Mouse (Mus musculus) intestine, embryonic 15.5 days (tissue): ENCODE measurements at regions not wholly inside any gene's neighbourhood (a gene's known extent, or its start where the extent isn't known, plus 50 kb on each side); places are given as distances from the start of the nearest gene placed in this dataset.

Experiments
- ATAC-seq: fragments of 200-750 bp; cut with Nextera tagmentation; 2 replicates; pipeline ENCODE4 v1.8.0; 2017; ENCODE audit warnings: moderate TSS enrichment, moderate library complexity
- H3K27ac ChIP-seq: fragments of 300-500 bp; sonication (generic); 2 replicates; pipeline ENCODE4 v1.5.1; 2015; ENCODE audit warnings: mild to moderate bottlenecking, inconsistent platforms
- H3K27me3 ChIP-seq: fragments of 300-500 bp; sonication (generic); replicated peaks from 2 replicates; pipeline ENCODE4 v1.6.1; 2015; ENCODE audit warnings: inconsistent platforms
- H3K36me3 ChIP-seq: fragments of 300-500 bp; sonication (generic); 2 replicates; pipeline ENCODE4 v1.6.1; 2015; ENCODE audit warnings: inconsistent platforms
- H3K4me1 ChIP-seq: fragments of 300-500 bp; sonication (generic); replicated peaks from 2 replicates; pipeline ENCODE4 v1.6.1; 2015; ENCODE audit warnings: inconsistent platforms
- H3K4me2 ChIP-seq: fragments of 300-500 bp; sonication (generic); replicated peaks from 2 replicates; pipeline ENCODE4 v1.6.1; 2015; ENCODE audit warnings: mild to moderate bottlenecking, inconsistent platforms
- H3K4me3 ChIP-seq: fragments of 300-500 bp; sonication (generic); replicated peaks from 2 replicates; pipeline ENCODE4 v1.5.1; 2015; ENCODE audit warnings: inconsistent platforms
- H3K9ac ChIP-seq: fragments of 300-500 bp; sonication (generic); 2 replicates; pipeline ENCODE4 v1.6.1; 2015; ENCODE audit warnings: inconsistent platforms
- H3K9me3 ChIP-seq: fragments of 300-500 bp; sonication (generic); 2 replicates; pipeline ENCODE4 v1.6.1; 2016; ENCODE audit warnings: inconsistent platforms
- WGBS: fragments of 180-500 bp; shearing (Covaris S2); methylation state at CpG from one replicate; pipeline ENCODE4 v1.1.7; 2015; 5-methylcytosine and 5-hydroxymethylcytosine counted together

DNA sequence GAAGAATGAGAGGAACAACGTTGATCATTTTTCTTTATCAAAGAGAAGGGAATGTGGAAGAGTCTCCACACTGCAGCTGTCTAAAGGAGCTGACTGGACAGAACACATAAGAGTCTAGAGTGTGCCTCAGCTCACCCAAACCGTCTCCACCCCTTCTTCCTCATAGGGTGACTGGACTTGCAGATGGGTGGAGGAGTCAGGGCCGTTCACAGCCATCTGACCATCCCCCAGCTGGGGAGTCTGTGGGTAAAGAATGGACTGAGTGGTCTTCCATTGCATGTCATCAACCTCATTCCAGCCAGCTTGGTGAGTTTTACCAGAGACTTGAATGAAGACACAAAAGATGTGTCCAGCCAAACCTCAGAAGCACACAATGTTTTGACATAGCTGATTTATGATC is 156.1 kb upstream of the Syt13 start:
- WGBS: 37% methylated on average over 3 of the region's 3 CpGs
- H3K36me3 ChIP-seq: no peaks in the 10 kb centered on the region
- no peak for ATAC-seq
- H3K4me1 ChIP-seq: no peaks in the 10 kb centered on the region
- no peaks in the 10 kb centered on the region for H3K27me3 ChIP-seq
- H3K9me3 ChIP-seq: no peaks in the 10 kb centered on the region
- H3K27ac ChIP-seq: no peak overlapping the region
- no peak overlapping the region for H3K4me2 ChIP-seq
- H3K4me3 ChIP-seq: no peak overlapping the region
- no peak overlapping the region for H3K9ac ChIP-seq

DNA sequence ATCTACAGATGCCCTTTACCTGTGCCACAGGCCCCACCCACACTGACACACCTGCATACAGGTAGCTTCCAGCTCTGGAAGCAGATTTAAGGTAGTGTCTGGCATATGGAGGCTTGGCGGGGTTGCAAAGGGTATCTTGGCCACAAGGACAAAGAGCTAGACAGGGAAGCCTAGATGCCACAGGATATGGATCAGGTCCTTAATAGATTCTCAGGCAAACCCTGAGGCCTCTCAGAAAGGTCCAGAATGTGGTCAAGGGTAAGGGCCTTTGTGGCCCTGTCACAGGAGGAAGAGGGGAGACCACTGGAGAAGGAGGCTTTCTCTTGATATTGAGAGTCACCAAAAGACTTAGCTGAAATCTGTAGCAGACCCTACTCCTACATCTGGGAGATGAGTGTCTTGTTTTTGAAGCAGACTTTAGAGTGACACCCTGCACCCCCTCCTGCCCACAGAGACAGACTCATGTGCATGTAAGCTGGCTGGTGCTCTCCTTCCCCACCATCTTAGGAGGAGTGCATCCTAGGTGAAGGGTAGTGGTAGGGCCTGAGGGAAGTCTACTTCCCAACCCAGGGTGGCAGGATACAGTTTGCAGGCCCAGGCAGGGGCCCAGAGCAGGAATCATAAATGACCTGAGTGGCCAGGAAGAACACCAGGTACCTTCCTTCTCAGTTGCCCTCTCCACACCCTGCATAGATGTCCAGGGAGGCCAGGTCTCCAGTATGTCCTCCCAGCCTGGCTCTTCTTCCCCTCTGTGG is 150.8 kb upstream of the Syt13 start:
- no peaks in the 10 kb centered on the region for H3K4me1 ChIP-seq
- H3K27ac ChIP-seq: no peak overlapping the region
- no peaks in the 10 kb centered on the region for H3K27me3 ChIP-seq
- no peaks in the 10 kb centered on the region for H3K9me3 ChIP-seq
- no peak overlapping the region for H3K4me2 ChIP-seq
- no peaks in the 10 kb centered on the region for H3K36me3 ChIP-seq
- H3K9ac ChIP-seq: no peak overlapping the region
- no peak overlapping the region for H3K4me3 ChIP-seq
- ATAC-seq: no peak
- 96% methylated on average over 1 of the region's 1 CpGs for WGBS

DNA sequence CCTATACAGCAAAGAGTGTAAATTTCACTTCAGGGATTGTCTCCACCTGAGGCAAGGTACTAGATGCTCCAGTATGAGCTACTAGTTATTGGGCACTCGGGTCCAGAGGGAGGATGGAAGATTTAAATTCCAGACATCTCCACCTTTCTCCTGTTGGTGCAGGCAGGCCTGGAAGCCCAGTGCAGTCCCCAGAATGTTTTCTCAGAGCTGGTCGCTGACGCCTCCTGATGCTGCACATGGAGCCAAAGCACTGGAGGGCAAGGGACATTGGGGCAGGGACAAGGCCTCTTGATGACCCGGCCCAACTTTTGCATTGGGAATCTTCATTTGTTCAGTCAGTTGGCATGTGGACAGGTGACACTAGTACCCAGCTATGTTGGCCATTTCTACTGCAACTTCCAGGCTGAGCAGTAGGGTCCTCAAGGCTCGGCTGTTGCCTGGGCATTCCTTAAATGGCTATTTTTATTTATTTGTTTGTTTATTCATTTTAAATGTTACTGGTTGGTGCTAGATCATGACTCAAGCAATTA is 147.4 kb upstream of the Syt13 start:
- no peak overlapping the region for H3K9ac ChIP-seq
- no peak overlapping the region for H3K27ac ChIP-seq
- H3K4me2 ChIP-seq: no peak overlapping the region
- no peaks in the 10 kb centered on the region for H3K27me3 ChIP-seq
- no peaks in the 10 kb centered on the region for H3K4me1 ChIP-seq
- H3K4me3 ChIP-seq: no peak overlapping the region
- no peak for ATAC-seq
- no peaks in the 10 kb centered on the region for H3K9me3 ChIP-seq
- 82% methylated on average over 5 of the region's 5 CpGs for WGBS
- H3K36me3 ChIP-seq: no peaks in the 10 kb centered on the region

- ATAC-seq: no peak
- no peaks in the 10 kb centered on the region for H3K4me1 ChIP-seq
- H3K4me3 ChIP-seq: no peak overlapping the region
- H3K27ac ChIP-seq: no peak overlapping the region
- no peaks in the 10 kb centered on the region for H3K36me3 ChIP-seq
- H3K4me2 ChIP-seq: no peak overlapping the region
- no peaks in the 10 kb centered on the region for H3K27me3 ChIP-seq
- no peak overlapping the region for H3K9ac ChIP-seq
- no peaks in the 10 kb centered on the region for H3K9me3 ChIP-seq
- 51% methylated on average over 2 of the region's 2 CpGs for WGBS
These were observed 146.8 kb upstream of the Syt13 start for GRCm38 (mm10) chr2:92768088-92768487.

DNA sequence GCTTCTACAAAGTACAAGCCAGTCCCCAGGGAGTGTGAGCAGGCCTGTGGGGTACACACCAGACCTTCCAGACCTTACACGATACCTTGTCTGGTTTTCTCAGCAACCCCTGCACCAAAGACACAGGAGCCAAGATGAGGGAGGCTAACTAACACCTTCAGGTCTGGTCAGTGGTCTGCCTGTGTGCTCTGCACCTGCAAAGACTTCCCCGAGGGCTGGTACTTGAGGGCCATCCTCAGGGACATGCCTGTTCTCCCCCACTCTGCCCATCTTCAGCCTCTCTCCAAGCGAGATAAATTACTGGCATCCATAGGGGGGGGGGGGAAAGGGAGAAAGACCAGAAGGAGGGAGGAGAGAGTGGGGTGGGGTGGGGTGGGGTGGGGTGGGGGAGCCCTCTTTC is 145.8 kb upstream of the Syt13 start:
- no peaks in the 10 kb centered on the region for H3K36me3 ChIP-seq
- no peaks in the 10 kb centered on the region for H3K4me1 ChIP-seq
- no peaks in the 10 kb centered on the region for H3K9me3 ChIP-seq
- H3K27ac ChIP-seq: no peak overlapping the region
- H3K4me3 ChIP-seq: no peak overlapping the region
- no peak overlapping the region for H3K4me2 ChIP-seq
- no peak for ATAC-seq
- 54% methylated on average over 3 of the region's 3 CpGs for WGBS
- H3K9ac ChIP-seq: no peak overlapping the region
- no peaks in the 10 kb centered on the region for H3K27me3 ChIP-seq

DNA sequence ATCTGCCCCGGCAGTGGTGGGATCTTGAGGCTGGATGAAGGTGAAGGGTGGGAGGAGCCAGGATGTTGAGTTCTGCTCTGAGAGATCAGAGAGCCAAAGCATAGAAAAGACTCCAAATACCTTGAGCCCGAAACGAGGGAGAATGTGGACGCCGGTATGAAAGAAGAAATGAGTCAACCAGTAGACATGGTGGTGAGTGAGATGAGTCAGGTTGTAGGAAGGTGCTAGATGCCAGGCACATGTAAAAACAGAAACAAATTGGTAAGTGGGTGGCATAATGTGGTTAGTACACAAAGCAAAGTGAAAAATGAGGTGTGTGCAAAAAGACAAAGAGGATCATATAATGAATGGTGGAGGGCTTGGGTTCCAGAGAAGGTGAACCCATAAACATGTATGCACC is 144.8 kb upstream of the Syt13 start:
- ATAC-seq: no peak
- 81% methylated on average over 5 of the region's 5 CpGs for WGBS
- Histone ChIP-seq H3K4me2 (no peak overlapping the region), H3K4me1 (no peaks in the 10 kb centered on the region), H3K9ac (no peak overlapping the region), H3K27ac (no peak overlapping the region), H3K4me3 (no peak overlapping the region), H3K36me3 (no peaks in the 10 kb centered on the region), H3K27me3 (no peaks in the 10 kb centered on the region), H3K9me3 (no peaks in the 10 kb centered on the region)

DNA sequence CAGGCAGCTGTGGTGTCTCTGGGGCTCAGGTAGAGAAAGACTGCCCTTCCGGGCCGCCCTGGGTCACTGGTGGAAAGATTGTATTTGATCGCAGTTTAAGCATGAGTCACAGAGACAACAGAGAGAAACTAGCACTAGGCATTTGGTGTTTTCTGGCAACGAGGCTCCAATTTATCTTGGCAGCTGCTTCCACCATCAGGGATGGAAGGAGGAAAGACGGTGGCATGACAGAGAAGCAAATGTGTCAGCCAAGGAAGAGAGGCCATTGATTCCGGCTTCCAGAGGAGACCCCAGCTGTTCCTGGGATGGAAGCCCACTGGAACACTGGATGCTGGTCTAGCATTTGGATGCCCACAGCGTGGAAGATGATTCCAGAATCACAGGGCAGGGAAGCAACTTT is 142.3 kb upstream of the Syt13 start:
- no peaks in the 10 kb centered on the region for H3K27me3 ChIP-seq
- H3K4me3 ChIP-seq: no peak overlapping the region
- ATAC-seq: no peak
- no peak overlapping the region for H3K27ac ChIP-seq
- H3K4me2 ChIP-seq: no peak overlapping the region
- no peak overlapping the region for H3K9ac ChIP-seq
- no peaks in the 10 kb centered on the region for H3K9me3 ChIP-seq
- no peaks in the 10 kb centered on the region for H3K4me1 ChIP-seq
- WGBS: 68% methylated on average over 7 of the region's 7 CpGs
- H3K36me3 ChIP-seq: no peaks in the 10 kb centered on the region

- WGBS: 90% methylated on average over 2 of the region's 2 CpGs
- no peak overlapping the region for H3K4me3 ChIP-seq
- no peak overlapping the region for H3K4me2 ChIP-seq
- no peak overlapping the region for H3K27ac ChIP-seq
- no peaks in the 10 kb centered on the region for H3K9me3 ChIP-seq
- no peaks in the 10 kb centered on the region for H3K27me3 ChIP-seq
- ATAC-seq: no peak
- H3K9ac ChIP-seq: no peak overlapping the region
- no peaks in the 10 kb centered on the region for H3K36me3 ChIP-seq
- no peaks in the 10 kb centered on the region for H3K4me1 ChIP-seq
These were observed 138.4 kb upstream of the Syt13 start for GRCm38 (mm10) chr2:92776497-92776896.

DNA sequence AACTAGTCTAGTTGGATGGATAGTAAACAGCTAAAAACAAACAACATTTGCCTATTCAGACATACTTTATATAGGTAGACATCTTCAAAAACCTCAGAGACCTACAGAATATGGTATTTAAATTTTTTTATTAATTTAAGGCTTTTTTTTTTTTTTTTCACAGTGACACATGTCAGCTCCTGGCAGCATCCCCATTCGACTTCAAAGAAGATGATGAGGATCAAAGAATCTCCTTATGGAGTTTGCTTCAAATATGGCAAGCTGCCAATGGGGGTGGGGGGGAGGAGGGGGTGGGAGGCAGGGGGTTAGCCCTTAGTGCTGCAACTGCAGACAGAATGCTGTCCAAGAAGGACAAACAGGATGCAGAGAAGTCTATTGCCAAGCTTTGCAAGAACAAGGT is 135.8 kb upstream of the Syt13 start:
- H3K36me3 ChIP-seq: no peaks in the 10 kb centered on the region
- no peak overlapping the region for H3K4me3 ChIP-seq
- H3K9ac ChIP-seq: no peak overlapping the region
- H3K9me3 ChIP-seq: no peaks in the 10 kb centered on the region
- no peaks in the 10 kb centered on the region for H3K27me3 ChIP-seq
- no peak overlapping the region for H3K27ac ChIP-seq
- H3K4me2 ChIP-seq: no peak overlapping the region
- no peak for ATAC-seq
- WGBS: 53% methylated on average over 1 of the region's 1 CpGs
- no peaks in the 10 kb centered on the region for H3K4me1 ChIP-seq

GRCm38 (mm10) chr2:92780021-92780420 is 134.9 kb upstream of the Syt13 start:
- WGBS: 86% methylated on average over 1 of the region's 1 CpGs
- H3K27me3 ChIP-seq: no peaks in the 10 kb centered on the region

DNA sequence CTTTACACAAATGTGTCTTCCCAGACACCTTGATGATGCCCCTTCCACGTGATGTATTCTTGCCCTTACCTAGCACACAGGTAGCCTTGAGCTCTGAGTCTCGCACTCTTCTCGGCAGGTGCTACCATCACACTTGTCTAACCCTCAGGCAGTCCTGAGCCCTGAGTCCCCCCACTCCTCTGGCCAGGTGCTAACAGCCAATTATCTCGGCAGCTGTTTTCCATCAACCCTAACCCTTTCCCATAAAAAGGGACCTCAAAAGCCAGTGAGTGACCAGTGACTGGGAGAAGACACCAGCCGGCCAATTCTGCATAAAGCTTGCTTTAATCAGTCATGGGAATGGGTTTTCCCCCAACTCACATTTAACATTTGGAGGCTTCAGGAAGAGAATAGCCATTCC is 133.4 kb upstream of the Syt13 start:
- H3K27me3 ChIP-seq: no peaks in the 10 kb centered on the region
- no peak for ATAC-seq
- H3K4me1 ChIP-seq: no peaks in the 10 kb centered on the region
- H3K36me3 ChIP-seq: no peaks in the 10 kb centered on the region
- H3K4me3 ChIP-seq: no peak overlapping the region
- H3K9ac ChIP-seq: no peak overlapping the region
- H3K9me3 ChIP-seq: no peaks in the 10 kb centered on the region
- 69% methylated on average over 5 of the region's 5 CpGs for WGBS
- H3K4me2 ChIP-seq: no peak overlapping the region
- H3K27ac ChIP-seq: no peak overlapping the region

More at GRCm38 (mm10) chr2:92780021-92780420, 134.9 kb upstream of the Syt13 start:
- no peak overlapping the region for H3K4me3 ChIP-seq
- no peaks in the 10 kb centered on the region for H3K36me3 ChIP-seq
- no peak overlapping the region for H3K9ac ChIP-seq
- H3K4me2 ChIP-seq: no peak overlapping the region
- H3K9me3 ChIP-seq: no peaks in the 10 kb centered on the region
- H3K27ac ChIP-seq: no peak overlapping the region
- H3K4me1 ChIP-seq: no peaks in the 10 kb centered on the region
- no peak for ATAC-seq

DNA sequence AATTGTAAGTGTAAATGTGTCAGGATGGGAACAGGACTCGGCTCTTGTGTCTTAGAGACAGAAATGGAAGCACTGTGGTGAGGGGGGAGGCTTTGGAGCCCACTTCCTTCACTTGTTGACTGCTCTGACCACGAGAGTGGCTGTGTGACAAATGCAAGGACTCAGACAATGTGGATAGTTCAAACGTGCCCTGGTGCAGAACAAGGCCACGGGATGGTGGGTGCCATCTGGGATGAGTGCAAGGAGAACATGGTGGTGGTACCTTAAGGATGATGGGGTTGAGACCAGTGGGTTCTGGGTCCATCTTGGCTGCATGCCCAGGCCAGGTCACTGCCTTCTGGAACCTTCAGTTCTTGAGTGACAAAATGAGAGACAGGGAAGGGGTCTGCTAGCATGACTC is 132.3 kb upstream of the Syt13 start:
- no peak overlapping the region for H3K4me2 ChIP-seq
- ATAC-seq: no peak
- no peak overlapping the region for H3K4me3 ChIP-seq
- no peak overlapping the region for H3K27ac ChIP-seq
- no peak overlapping the region for H3K9ac ChIP-seq
- no peaks in the 10 kb centered on the region for H3K9me3 ChIP-seq
- H3K36me3 ChIP-seq: no peaks in the 10 kb centered on the region
- H3K4me1 ChIP-seq: no peaks in the 10 kb centered on the region
- H3K27me3 ChIP-seq: no peaks in the 10 kb centered on the region
- WGBS: 41% methylated on average over 4 of the region's 4 CpGs

- H3K4me2 ChIP-seq: no peak overlapping the region
- 34% methylated on average over 2 of the region's 2 CpGs for WGBS
- H3K36me3 ChIP-seq: no peaks in the 10 kb centered on the region
- H3K4me3 ChIP-seq: no peak overlapping the region
- H3K27ac ChIP-seq: no peak overlapping the region
- H3K9ac ChIP-seq: no peak overlapping the region
- H3K9me3 ChIP-seq: no peaks in the 10 kb centered on the region
- H3K4me1 ChIP-seq: no peaks in the 10 kb centered on the region
- no peak for ATAC-seq
- no peaks in the 10 kb centered on the region for H3K27me3 ChIP-seq
These were observed 130.0 kb upstream of the Syt13 start for GRCm38 (mm10) chr2:92784916-92785315.
